Mouse (Mus musculus) testis, postnatal 14 days (tissue): ENCODE results near the gene Fpr-rs7.

Experiments used
- DNase-seq: peaks from one replicate; pipeline ENCODE4 v3.0.0; 2021; ENCODE audit warnings: low spot score

Fpr-rs7 gene

GRCm38 (mm10) chr17:20114126-20114525 is at the start of gene Fpr-rs7:
TSS of gene Fpr-rs7 (minus strand) at chr17:20114226.
- no peak for DNase-seq

- no peak for DNase-seq
Measured at GRCm38 (mm10) chr17:20074090-20074489, 39.9 kb downstream of the Fpr-rs7 start.

- no peak for DNase-seq
Measured at GRCm38 (mm10) chr17:20071656-20072396, 42.2 kb downstream of the Fpr-rs7 start.
